Mouse (Mus musculus) heart, postnatal 0 days (tissue): ENCODE measurements around the gene Mapk14. TPM values are rescaled to one million over a fixed set of nuclear protein-coding genes. Genes with fewer than 3 reads are reported as not detected.
"Not testable (repeated sequence)": the region's sequence is repeated elsewhere in the genome, so short reads cannot be mapped to it uniquely, and the experiment has no call there.

Experiments used
- ATAC-seq: fragments of 200-750 bp; cut with Nextera tagmentation; 2 replicates; pipeline ENCODE4 v1.8.0; 2017; ENCODE audit warnings: low read depth, moderate number of reproducible peaks, moderate library complexity; ENCODE audit not compliant: insufficient read depth
- DNase-seq: peaks from one replicate; pipeline ENCODE4 v3.0.0-alpha.2; 2016; ENCODE audit warnings: low spot score
- H3K27ac ChIP-seq: fragments of 300-500 bp; sonication (generic); 2 replicates; pipeline ENCODE4 v1.5.1; 2014; ENCODE audit warnings: low read depth, mild to moderate bottlenecking
- H3K27me3 ChIP-seq: fragments of 300-500 bp; sonication (generic); 2 replicates; pipeline ENCODE4 v1.6.1; 2014; ENCODE audit warnings: low read length, mixed read lengths; ENCODE audit not compliant: control insufficient read depth, insufficient read depth
- H3K36me3 ChIP-seq: fragments of 300-500 bp; sonication (generic); replicated peaks from 2 replicates; pipeline ENCODE4 v1.6.1; 2014; ENCODE audit warnings: low read length, mixed read lengths; ENCODE audit not compliant: control insufficient read depth, insufficient read depth
- H3K4me1 ChIP-seq: fragments of 300-500 bp; sonication (generic); 2 replicates; pipeline ENCODE4 v1.6.1; 2014; ENCODE audit warnings: antibody characterized with exemption; ENCODE audit not compliant: control insufficient read depth, insufficient read depth
- H3K4me2 ChIP-seq: fragments of 300-500 bp; sonication (generic); 2 replicates; pipeline ENCODE4 v1.6.1; 2014; ENCODE audit warnings: low read depth, mild to moderate bottlenecking, low read length, moderate library complexity
- H3K4me3 ChIP-seq: fragments of 300-500 bp; sonication (generic); 2 replicates; pipeline ENCODE4 v1.5.1; 2014; ENCODE audit warnings: low read depth, low read length
- H3K9ac ChIP-seq: fragments of 300-500 bp; sonication (generic); replicated peaks from 2 replicates; pipeline ENCODE4 v1.6.1; 2014; ENCODE audit warnings: low read depth, low read length, mixed read lengths
- H3K9me3 ChIP-seq: fragments of 300-500 bp; sonication (generic); replicated peaks from 2 replicates; pipeline ENCODE4 v1.6.1; 2016; ENCODE audit warnings: low read length; ENCODE audit not compliant: control insufficient read depth
- CTCF ChIP-seq: IDR thresholded peaks from 2 replicates; pipeline ENCODE4 v1.5.1; 2016; ENCODE audit warnings: antibody characterized with exemption, control low read depth, low read depth
- EP300 ChIP-seq: IDR thresholded peaks from 2 replicates; pipeline ENCODE4 v1.6.1; 2016; ENCODE audit warnings: antibody characterized with exemption, low read depth
- whole genome bisulfite sequencing: fragments of 180-500 bp; shearing (Covaris S2); extraction: QIAGEN DNeasy Blood & Tissue Kit; methylation state at CpG from one replicate; pipeline ENCODE4 v1.1.7; 2014; 5-methylcytosine and 5-hydroxymethylcytosine counted together
- polyA plus RNA-seq: library from polyadenylated mRNA; unstranded; fragments of >200 nt; fragmentation: Nextera tagmentation; extraction: Ambion mirVana; gene quantifications from 2 replicates; pipeline ENCODE4 v1.2.1, GENCODE M21; 2015
- total RNA-seq: library from RNA; depleted of rRNA; stranded (reverse); fragments of >200 nt; gene quantifications from 2 replicates; pipeline ENCODE4 v1.2.3, GENCODE M21; 2014; ENCODE audit warnings: low replicate concordance

The Mapk14 gene
- total and polyA plus RNA-seq, 2 experiments from 2014 or later = 19.4 to 47.7 TPM

DNA sequence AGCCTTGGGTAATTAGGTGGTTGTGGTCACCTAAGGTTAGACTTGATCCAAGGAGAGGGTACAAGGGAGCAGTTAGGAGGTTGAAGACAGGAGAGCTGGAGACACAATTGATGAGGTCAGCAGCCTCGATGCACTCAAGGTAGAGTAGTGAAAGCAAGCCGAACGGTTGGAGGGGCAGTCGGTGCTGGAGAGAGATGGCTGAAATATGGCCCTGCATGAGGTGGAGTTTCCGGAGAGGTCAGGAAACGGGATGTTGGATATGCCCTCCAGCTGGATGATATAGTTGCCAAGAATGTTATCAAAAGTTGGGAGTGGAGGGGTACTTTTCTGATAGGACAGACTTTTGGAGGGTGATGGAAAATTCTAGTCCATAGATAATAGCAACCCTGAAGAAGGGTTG lies 21.2 kb downstream of the Mapk14 start:
- DNase-seq = peak; percentile 39
- peak overlapping the region; percentile 57; the same call in 1 of the 2 replicates for H3K27ac ChIP-seq
- peak overlapping the region; percentile 33; the same call in 1 of the 2 replicates for H3K4me2 ChIP-seq

DNA sequence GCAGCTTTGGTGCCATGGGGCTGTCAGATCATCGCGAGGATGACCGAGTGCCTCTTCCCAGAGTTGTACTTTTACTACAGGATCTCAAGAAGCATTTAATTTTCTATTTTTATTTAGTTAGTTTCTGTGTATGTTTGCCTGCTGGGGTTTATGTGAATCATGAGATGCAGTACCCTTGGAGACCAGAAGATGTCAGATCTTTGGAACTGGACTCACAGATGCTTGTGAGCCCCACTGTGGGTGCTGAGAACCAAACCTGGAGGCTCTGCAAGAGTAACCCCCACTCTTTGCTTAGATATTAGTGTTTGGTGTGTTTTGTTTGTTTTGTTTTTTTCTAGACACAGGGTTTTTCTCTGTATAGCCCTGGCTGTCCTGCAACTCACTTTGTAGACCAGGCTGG lies 22.9 kb downstream of the Mapk14 start:
- TF ChIP-seq CTCF (no peak), EP300 (no peak)
- Histone ChIP-seq H3K9me3 (no peaks in the 10 kb centered on the region), H3K4me2 (no peak overlapping the region), H3K27me3 (no peaks in the 10 kb centered on the region), H3K9ac (no peak overlapping the region), H3K4me1 (peaks cover 26% of the 10 kb centered on the region), H3K4me3 (no peak overlapping the region), H3K36me3 (peaks cover 33% of the 10 kb centered on the region), H3K27ac (no peak overlapping the region)
- ATAC-seq = no peak
- DNase-seq = no peak
- 97% methylated on average over 3 of the region's 3 CpGs for WGBS

More for the DNA sequence above, 21.2 kb downstream of the Mapk14 start:
- Histone ChIP-seq H3K4me1 (peaks cover 27% of the 10 kb centered on the region), H3K4me3 (no peak overlapping the region), H3K36me3 (peaks cover 32% of the 10 kb centered on the region), H3K9me3 (no peaks in the 10 kb centered on the region), H3K27me3 (no peaks in the 10 kb centered on the region), H3K9ac (no peak overlapping the region)
- ATAC-seq = no peak
- no peak for TF ChIP-seq CTCF
- no peak for TF ChIP-seq EP300
- 23% methylated on average over 6 of the region's 6 CpGs for WGBS

DNA sequence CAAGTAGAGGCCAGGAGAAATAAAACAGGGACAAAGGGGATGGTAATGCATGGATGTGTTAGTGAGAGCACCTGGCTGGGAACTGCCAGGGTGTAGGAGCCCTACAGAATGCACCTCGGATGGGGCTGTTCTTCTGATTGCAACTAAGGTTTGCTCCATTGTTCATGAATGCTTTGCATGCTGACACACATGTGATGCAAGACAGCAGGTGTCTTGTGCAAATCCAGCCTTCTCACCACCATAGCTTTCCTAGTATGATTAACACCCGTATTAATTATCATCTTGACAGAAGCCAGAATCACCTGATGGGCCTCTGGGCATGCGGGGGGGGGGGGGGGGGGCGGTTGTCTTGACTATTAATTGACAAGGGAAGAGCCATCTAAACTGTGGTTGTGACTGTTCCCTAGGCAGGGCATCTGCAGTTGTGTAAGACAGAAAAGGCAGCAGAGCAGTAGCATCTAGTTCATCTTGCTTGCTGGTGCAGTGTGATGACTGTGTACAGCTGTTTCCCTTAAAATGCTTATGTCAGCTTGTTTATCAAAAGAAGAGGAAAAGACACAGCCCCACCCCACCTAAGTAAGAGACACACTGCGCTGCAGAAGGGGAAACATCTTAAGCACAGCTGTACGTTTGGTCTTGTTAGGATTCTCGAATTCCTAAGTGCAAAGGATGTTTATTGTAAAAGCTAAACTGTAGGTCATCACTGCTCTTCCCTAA lies 24.9 kb downstream of the Mapk14 start:
- DNase-seq (no peak), ATAC-seq (no peak)
- TF ChIP-seq CTCF = no peak
- no peak for TF ChIP-seq EP300
- H3K27me3 ChIP-seq = no peaks in the 10 kb centered on the region
- peaks cover 45% of the 10 kb centered on the region for H3K36me3 ChIP-seq
- H3K4me1 ChIP-seq = peaks cover 23% of the 10 kb centered on the region
- no peak overlapping the region for H3K9ac ChIP-seq
- H3K9me3 ChIP-seq = no peaks in the 10 kb centered on the region
- H3K27ac ChIP-seq = no peak overlapping the region
- no peak overlapping the region for H3K4me2 ChIP-seq
- WGBS = 72% methylated on average over 7 of the region's 7 CpGs
- H3K4me3 ChIP-seq = no peak overlapping the region

DNA sequence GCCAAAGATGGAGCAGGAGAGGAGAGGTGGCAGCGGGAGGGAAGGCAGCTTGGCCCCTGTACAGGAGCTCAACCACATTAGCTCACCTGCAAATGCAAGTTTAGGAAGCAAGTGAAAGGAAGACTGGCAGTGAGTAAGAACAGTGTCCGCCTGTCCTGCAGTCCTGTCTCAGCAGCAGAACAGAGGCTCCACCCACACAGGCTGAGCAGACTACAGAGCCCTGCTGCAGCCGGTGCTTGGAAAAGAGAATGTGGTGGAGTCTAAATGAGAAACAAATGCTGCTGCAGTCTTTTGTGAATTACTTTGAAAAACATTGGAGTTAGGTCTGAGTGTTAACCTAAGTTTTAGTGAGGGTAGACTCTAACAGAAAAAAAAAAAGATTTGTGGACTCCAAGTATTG lies 26.4 kb downstream of the Mapk14 start:
- no peak overlapping the region for H3K9ac ChIP-seq
- H3K4me3 ChIP-seq = no peak overlapping the region
- TF ChIP-seq EP300 = no peak
- TF ChIP-seq CTCF = no peak
- WGBS = 83% methylated on average over 3 of the region's 3 CpGs
- H3K4me1 ChIP-seq = peaks cover 7% of the 10 kb centered on the region; the same call in 1 of the 2 replicates
- no peak overlapping the region for H3K4me2 ChIP-seq
- ATAC-seq (no peak), DNase-seq (no peak)
- H3K36me3 ChIP-seq = peaks cover 55% of the 10 kb centered on the region
- H3K27ac ChIP-seq = no peak overlapping the region
- H3K9me3 ChIP-seq = no peaks in the 10 kb centered on the region
- H3K27me3 ChIP-seq = no peaks in the 10 kb centered on the region

DNA sequence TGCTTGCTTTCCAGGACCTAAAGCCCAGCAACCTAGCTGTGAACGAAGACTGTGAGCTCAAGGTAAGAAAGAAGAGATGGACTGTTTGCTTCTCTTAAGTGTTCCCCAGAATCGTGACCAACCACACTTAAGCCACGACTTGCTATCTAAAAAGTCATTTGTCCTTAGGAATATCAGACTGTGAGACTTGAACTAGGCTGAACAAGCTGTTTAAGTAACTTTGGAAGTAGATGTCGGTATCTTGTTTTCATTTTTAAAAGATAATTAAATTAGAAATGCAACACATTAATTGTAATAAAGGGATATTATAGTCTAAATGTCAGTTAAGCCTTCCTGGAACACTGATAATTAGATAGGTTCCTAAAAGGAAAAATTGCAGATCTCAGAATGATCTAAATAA lies 34.7 kb downstream of the Mapk14 start, which contains the start of gene AC170998.1:
TSS of gene AC170998.1 (plus strand) at position 301 of the 400 bp plus-strand sequence.
- Histone ChIP-seq H3K27me3 (no peaks in the 10 kb centered on the region), H3K4me2 (no peak within 1 kb of the TSS), H3K9ac (no peak within 1 kb of the TSS), H3K4me1 (no peaks in the 10 kb centered on the region; the same call in 1 of the 2 replicates), H3K4me3 (no peak within 1 kb of the TSS), H3K9me3 (no peaks in the 10 kb centered on the region), H3K36me3 (peaks cover 79% of the 10 kb centered on the region), H3K27ac (no peak within 1 kb of the TSS)
- TF ChIP-seq CTCF (no peak), EP300 (no peak)
- 88% methylated on average over 4 of the region's 4 CpGs for WGBS
- DNase-seq (no peak), ATAC-seq (no peak)

DNA sequence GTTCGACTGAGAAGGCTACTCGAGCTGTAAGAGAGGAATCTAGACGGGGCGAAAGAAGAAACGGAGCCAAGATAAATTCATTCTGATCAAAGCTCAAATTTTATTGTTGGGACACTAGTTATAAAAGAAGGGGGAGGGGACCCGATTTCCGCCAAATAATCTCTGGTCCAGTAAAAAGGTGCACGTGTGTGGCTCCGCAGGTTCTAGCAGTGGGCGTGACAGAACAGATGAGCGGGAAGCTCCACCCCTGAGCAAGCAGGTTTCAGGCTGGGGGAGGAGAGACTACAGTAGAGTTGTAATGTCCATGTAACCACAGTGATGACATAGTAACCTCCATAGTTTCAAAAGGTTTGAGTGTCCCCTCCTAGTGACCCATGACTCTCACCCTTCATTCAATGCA lies 36.4 kb downstream of the Mapk14 start:
- 92% methylated on average over 11 of the region's 11 CpGs for WGBS
- not testable (repeated sequence) for DNase-seq, H3K4me2 ChIP-seq, ATAC-seq, H3K27me3 ChIP-seq, H3K9me3 ChIP-seq, H3K27ac ChIP-seq, H3K9ac ChIP-seq, H3K4me1 ChIP-seq, H3K4me3 ChIP-seq
- H3K36me3 ChIP-seq = peaks cover 86% of the 10 kb centered on the region
